Mouse (Mus musculus): ENCODE measurements around the gene Tmcc2. TPM values are rescaled to one million over a fixed set of nuclear protein-coding genes. Genes with fewer than 3 reads are reported as not detected.
A peak's percentile ranks its signal among the peaks of the same experiment; 100 is the strongest.

The Tmcc2 gene
- polyA plus RNA-seq, 1 experiment from 2014 or later = 6.1 TPM

GRCm38 (mm10) chr1:132328565-132328964 lies 62.5 kb downstream of the Tmcc2 start:
- Histone ChIP-seq H3K36me3 (ENCODE audit: control insufficient read depth, insufficient read depth, low read length) (no peaks in the 10 kb centered on the region), H3K9ac (ENCODE audit: low read length) (no peak overlapping the region), H3K27me3 (ENCODE audit: control insufficient read depth, insufficient read depth, low read length) (no peaks in the 10 kb centered on the region), H3K4me2 (ENCODE audit: low read depth, severe bottlenecking) (no peak overlapping the region), H3K9me3 (ENCODE audit: control insufficient read depth, low read length) (no peaks in the 10 kb centered on the region), H3K4me1 (ENCODE audit: control insufficient read depth, insufficient read depth, low read length) (peaks cover under 1% of the 10 kb centered on the region; the same call in 1 of the 2 replicates), H3K4me3 (ENCODE audit: low read depth, low read length) (no peak overlapping the region), H3K27ac (replicated peaks; ENCODE audit: low read depth, low read length) (no peak overlapping the region)
- ATAC-seq (ENCODE audit: insufficient number of reproducible peaks, low FRiP score, low TSS enrichment, low read depth) (no peak), DNase-seq (ENCODE audit: low spot score) (no peak)
- 44% methylated on average over 3 of the region's 3 CpGs for WGBS

GRCm38 (mm10) chr1:132327477-132327876 lies 63.6 kb downstream of the Tmcc2 start:
- Histone ChIP-seq H3K4me2 (ENCODE audit: low read depth, severe bottlenecking) (no peak overlapping the region), H3K27ac (replicated peaks; ENCODE audit: low read depth, low read length) (no peak overlapping the region), H3K36me3 (ENCODE audit: control insufficient read depth, insufficient read depth, low read length) (no peaks in the 10 kb centered on the region), H3K9me3 (ENCODE audit: control insufficient read depth, low read length) (no peaks in the 10 kb centered on the region), H3K9ac (ENCODE audit: low read length) (no peak overlapping the region), H3K4me3 (ENCODE audit: low read depth, low read length) (no peak overlapping the region), H3K27me3 (ENCODE audit: control insufficient read depth, insufficient read depth, low read length) (no peaks in the 10 kb centered on the region), H3K4me1 (ENCODE audit: control insufficient read depth, insufficient read depth, low read length) (no peaks in the 10 kb centered on the region)
- no peak for DNase-seq (ENCODE audit: low spot score)
- WGBS = 89% methylated on average over 17 of the region's 17 CpGs
- ATAC-seq (ENCODE audit: insufficient number of reproducible peaks, low FRiP score, low TSS enrichment, low read depth) = no peak

- H3K27ac ChIP-seq (replicated peaks; ENCODE audit: low read depth, low read length) = no peak overlapping the region
- H3K4me1 ChIP-seq (ENCODE audit: control insufficient read depth, insufficient read depth, low read length) = no peaks in the 10 kb centered on the region
- no peak overlapping the region for H3K9ac ChIP-seq (ENCODE audit: low read length)
- WGBS = 44% methylated on average over 9 of the region's 9 CpGs
- H3K4me2 ChIP-seq (ENCODE audit: low read depth, severe bottlenecking) = no peak overlapping the region
- H3K27me3 ChIP-seq (ENCODE audit: control insufficient read depth, insufficient read depth, low read length) = no peaks in the 10 kb centered on the region
- no peaks in the 10 kb centered on the region for H3K9me3 ChIP-seq (ENCODE audit: control insufficient read depth, low read length)
- no peak overlapping the region for H3K4me3 ChIP-seq (ENCODE audit: low read depth, low read length)
- no peak for DNase-seq (ENCODE audit: low spot score)
- no peaks in the 10 kb centered on the region for H3K36me3 ChIP-seq (ENCODE audit: control insufficient read depth, insufficient read depth, low read length)
- 0 out of 2 replicates have a peak, but pooled peaks have one; percentile 35 for ATAC-seq (ENCODE audit: insufficient number of reproducible peaks, low FRiP score, low TSS enrichment, low read depth)
Observed at GRCm38 (mm10) chr1:132326777-132327176, 64.3 kb downstream of the Tmcc2 start.

GRCm38 (mm10) chr1:132322711-132323542 lies 68.2 kb downstream of the Tmcc2 start:
- WGBS = 45% methylated on average over 13 of the region's 13 CpGs
- Histone ChIP-seq H3K4me3 (ENCODE audit: low read depth, low read length) (no peak overlapping the region), H3K4me1 (ENCODE audit: control insufficient read depth, insufficient read depth, low read length) (no peaks in the 10 kb centered on the region), H3K27ac (replicated peaks; ENCODE audit: low read depth, low read length) (no peak overlapping the region), H3K36me3 (ENCODE audit: control insufficient read depth, insufficient read depth, low read length) (no peaks in the 10 kb centered on the region), H3K4me2 (ENCODE audit: low read depth, severe bottlenecking) (no peak overlapping the region), H3K9me3 (ENCODE audit: control insufficient read depth, low read length) (no peaks in the 10 kb centered on the region), H3K27me3 (ENCODE audit: control insufficient read depth, insufficient read depth, low read length) (no peaks in the 10 kb centered on the region; the same call in 1 of the 2 replicates), H3K9ac (ENCODE audit: low read length) (no peak overlapping the region)
- ATAC-seq (ENCODE audit: insufficient number of reproducible peaks, low FRiP score, low TSS enrichment, low read depth) = no peak
- DNase-seq (ENCODE audit: low spot score) = no peak

- H3K27me3 ChIP-seq (ENCODE audit: control insufficient read depth, insufficient read depth, low read length) = peaks cover 5% of the 10 kb centered on the region; the same call in 1 of the 2 replicates
- no peaks in the 10 kb centered on the region for H3K9me3 ChIP-seq (ENCODE audit: control insufficient read depth, low read length)
- no peak overlapping the region for H3K4me2 ChIP-seq (ENCODE audit: low read depth, severe bottlenecking)
- no peak overlapping the region for H3K27ac ChIP-seq (replicated peaks; ENCODE audit: low read depth, low read length)
- ATAC-seq (ENCODE audit: insufficient number of reproducible peaks, low FRiP score, low TSS enrichment, low read depth) (no peak), DNase-seq (ENCODE audit: low spot score) (no peak)
- H3K36me3 ChIP-seq (ENCODE audit: control insufficient read depth, insufficient read depth, low read length) = no peaks in the 10 kb centered on the region
- no peak overlapping the region for H3K4me3 ChIP-seq (ENCODE audit: low read depth, low read length)
- no peak overlapping the region for H3K9ac ChIP-seq (ENCODE audit: low read length)
- 68% methylated on average over 7 of the region's 7 CpGs for WGBS
- H3K4me1 ChIP-seq (ENCODE audit: control insufficient read depth, insufficient read depth, low read length) = no peaks in the 10 kb centered on the region
Observed at GRCm38 (mm10) chr1:132321821-132322580, 69.1 kb downstream of the Tmcc2 start.

- Histone ChIP-seq H3K4me2 (ENCODE audit: low read depth, severe bottlenecking) (no peak overlapping the region), H3K9me3 (ENCODE audit: control insufficient read depth, low read length) (no peaks in the 10 kb centered on the region), H3K36me3 (ENCODE audit: control insufficient read depth, insufficient read depth, low read length) (no peaks in the 10 kb centered on the region), H3K4me3 (ENCODE audit: low read depth, low read length) (no peak overlapping the region), H3K27ac (replicated peaks; ENCODE audit: low read depth, low read length) (no peak overlapping the region), H3K4me1 (ENCODE audit: control insufficient read depth, insufficient read depth, low read length) (peaks cover 3% of the 10 kb centered on the region; the same call in 1 of the 2 replicates), H3K27me3 (ENCODE audit: control insufficient read depth, insufficient read depth, low read length) (peaks cover 18% of the 10 kb centered on the region; the same call in 1 of the 2 replicates), H3K9ac (ENCODE audit: low read length) (no peak overlapping the region)
- DNase-seq (ENCODE audit: low spot score) (no peak), ATAC-seq (ENCODE audit: insufficient number of reproducible peaks, low FRiP score, low TSS enrichment, low read depth) (no peak)
- 70% methylated on average over 5 of the region's 5 CpGs for WGBS
Observed at GRCm38 (mm10) chr1:132319242-132319641, 71.8 kb downstream of the Tmcc2 start.

GRCm38 (mm10) chr1:132317894-132318863 lies 72.9 kb downstream of the Tmcc2 start:
- ATAC-seq (ENCODE audit: insufficient number of reproducible peaks, low FRiP score, low TSS enrichment, low read depth) (no peak), DNase-seq (ENCODE audit: low spot score) (no peak)
- Histone ChIP-seq H3K27me3 (ENCODE audit: control insufficient read depth, insufficient read depth, low read length) (peaks cover 18% of the 10 kb centered on the region; the same call in 1 of the 2 replicates), H3K27ac (replicated peaks; ENCODE audit: low read depth, low read length) (no peak overlapping the region), H3K9me3 (ENCODE audit: control insufficient read depth, low read length) (no peaks in the 10 kb centered on the region), H3K4me1 (ENCODE audit: control insufficient read depth, insufficient read depth, low read length) (peaks cover 3% of the 10 kb centered on the region; the same call in 1 of the 2 replicates), H3K9ac (ENCODE audit: low read length) (no peak overlapping the region), H3K36me3 (ENCODE audit: control insufficient read depth, insufficient read depth, low read length) (no peaks in the 10 kb centered on the region), H3K4me3 (ENCODE audit: low read depth, low read length) (no peak overlapping the region), H3K4me2 (ENCODE audit: low read depth, severe bottlenecking) (no peak overlapping the region)
- 52% methylated on average over 8 of the region's 8 CpGs for WGBS
